Mouse (Mus musculus): ENCODE data around the gene Borcs5. TPM values are rescaled to one million over a fixed set of nuclear protein-coding genes. Genes with fewer than 3 reads are reported as not detected.

Gene Borcs5
- total RNA-seq, 2 experiments from 2014 or later, result 12.2 to 13.2 TPM

- DNase-seq (ENCODE audit: low spot score in 2 of 2), result no peak
Measured at GRCm38 (mm10) chr6:134625431-134625830, 13.9 kb upstream of the Borcs5 start.

- no peak for DNase-seq (ENCODE audit: low spot score in 2 of 2)
Measured at GRCm38 (mm10) chr6:134626564-134626963, 12.7 kb upstream of the Borcs5 start.

DNA sequence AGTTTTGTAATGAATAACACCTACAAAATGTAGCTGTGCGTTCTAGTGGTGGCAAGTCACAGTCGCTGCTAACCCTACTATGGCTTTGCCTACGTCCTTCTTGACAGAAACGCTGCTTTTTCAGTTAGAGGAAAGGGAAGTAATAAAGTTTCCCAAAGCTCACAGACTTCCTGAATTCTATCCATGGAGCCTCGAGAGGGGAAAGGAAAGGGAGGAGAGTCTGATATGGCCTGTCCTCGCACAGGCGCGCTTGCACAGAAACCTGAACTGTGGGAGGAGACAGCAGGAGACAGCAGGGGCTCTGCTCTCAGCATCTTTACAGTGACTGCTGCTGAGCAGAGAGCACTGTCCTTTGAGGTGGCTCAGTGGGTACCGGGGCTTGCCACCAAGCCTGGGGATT, 8.9 kb upstream of the Borcs5 start:
- no peak for DNase-seq (ENCODE audit: low spot score in 2 of 2)

DNA sequence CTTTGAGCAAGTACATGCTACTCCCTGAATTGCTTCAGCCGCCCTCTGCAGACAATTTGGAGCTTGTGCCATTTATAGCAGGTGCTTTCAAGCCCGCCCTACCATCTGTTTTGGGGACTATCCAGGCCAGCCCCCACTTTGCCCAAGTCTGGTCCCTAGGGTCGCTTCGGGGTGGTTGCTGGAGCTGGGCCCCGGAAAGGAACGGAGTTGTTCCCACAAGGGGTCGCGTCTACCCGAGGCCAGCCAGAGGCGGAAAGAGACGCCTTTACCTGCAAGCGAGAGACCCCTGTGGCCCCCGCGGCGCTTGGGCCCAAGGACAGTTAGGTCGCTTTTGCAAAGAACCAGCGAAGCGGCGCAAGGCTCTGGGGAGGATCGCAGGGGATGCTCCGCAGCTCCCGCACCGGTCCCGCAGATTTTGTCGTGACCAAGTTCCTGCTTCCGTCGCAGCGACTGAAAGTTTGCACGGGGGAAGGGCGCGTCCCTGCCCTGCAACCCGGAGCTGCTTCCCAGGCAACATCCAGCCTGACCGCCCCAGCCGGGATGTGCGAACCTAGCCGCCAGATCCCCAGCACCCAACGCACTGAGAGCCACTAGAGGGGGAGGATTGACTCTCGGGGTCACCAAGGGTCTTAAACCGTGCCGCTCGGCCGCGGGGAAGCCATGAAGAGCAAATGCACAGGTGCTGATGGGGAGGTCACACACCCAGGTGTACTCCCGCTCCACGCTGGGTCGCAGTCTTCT, 7.2 kb upstream of the Borcs5 start, which contains the start of gene Mansc1:
Mansc1 (minus strand) TSS at position 542 of the 741 bp plus-strand sequence.
- peak; percentile 30 to 53 for DNase-seq (ENCODE audit: low spot score in 2 of 2)

DNA sequence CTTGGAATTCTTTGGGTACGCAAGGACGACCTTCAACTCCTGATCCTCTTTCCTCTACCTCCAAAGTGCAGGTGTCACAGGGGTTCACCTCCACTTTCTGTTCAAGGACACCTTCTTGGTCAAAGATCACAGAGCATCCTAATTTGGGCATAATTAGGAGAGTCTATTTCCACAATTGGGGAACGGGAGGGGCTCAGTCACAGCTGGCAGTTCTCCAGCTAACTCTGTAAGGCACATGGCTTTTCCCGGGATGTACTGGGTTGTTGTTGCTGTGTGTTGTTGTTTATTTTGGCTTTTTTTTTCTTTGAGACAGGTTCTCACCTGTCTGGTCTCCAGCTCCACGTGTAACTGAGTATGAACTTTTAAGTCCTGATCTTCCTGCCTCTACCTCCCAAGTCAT, 6.6 kb upstream of the Borcs5 start:
- DNase-seq (ENCODE audit: low spot score in 2 of 2), result no peak

DNA sequence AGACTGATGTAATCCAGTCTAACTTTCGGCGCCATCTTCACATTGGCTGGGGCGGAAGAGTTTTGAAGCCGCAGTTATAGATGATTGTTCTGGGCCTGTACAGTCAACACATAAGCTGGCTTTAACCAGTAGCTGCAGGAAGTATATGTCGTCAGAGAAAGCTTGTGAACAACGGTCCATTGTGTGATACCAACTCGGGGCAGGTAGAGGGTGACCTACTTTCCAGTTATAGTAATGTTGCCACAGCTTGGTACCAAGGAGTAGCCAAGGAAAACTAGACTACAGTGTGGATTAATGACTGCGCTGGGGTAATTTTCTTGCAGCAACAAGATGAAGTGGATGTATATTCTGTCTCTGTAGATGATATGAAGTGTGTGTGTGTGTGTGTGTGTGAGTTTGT, 5.8 kb upstream of the Borcs5 start:
- no peak for DNase-seq (ENCODE audit: low spot score in 2 of 2)

DNA sequence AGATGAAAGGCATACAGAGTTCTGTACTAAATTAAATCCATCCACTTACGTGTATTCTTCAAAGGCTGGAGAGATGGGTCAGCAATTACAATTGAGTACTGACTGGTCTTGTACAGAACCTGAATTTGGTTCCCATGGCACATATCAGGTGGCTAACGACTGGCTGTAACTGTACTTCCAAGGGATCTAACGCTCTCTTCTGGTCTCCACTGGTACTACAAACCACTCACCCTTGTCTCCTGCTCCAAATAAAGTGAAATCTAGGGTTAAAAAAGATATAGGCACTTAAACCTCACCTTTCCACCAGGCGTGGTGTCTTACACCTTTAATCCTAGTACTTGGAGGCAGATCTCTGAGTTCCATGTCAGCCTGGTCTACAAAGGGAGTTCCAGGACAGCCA, 2.8 kb upstream of the Borcs5 start:
- DNase-seq (ENCODE audit: low spot score in 2 of 2), result no peak

- no peak for DNase-seq (ENCODE audit: low spot score in 2 of 2)
Measured at GRCm38 (mm10) chr6:134639900-134640299, 590 bp downstream of the Borcs5 start.

GRCm38 (mm10) chr6:134640485-134641475, 1.5 kb downstream of the Borcs5 start:
- DNase-seq (ENCODE audit: low spot score in 2 of 2), result peak; percentile 88 to 91

DNA sequence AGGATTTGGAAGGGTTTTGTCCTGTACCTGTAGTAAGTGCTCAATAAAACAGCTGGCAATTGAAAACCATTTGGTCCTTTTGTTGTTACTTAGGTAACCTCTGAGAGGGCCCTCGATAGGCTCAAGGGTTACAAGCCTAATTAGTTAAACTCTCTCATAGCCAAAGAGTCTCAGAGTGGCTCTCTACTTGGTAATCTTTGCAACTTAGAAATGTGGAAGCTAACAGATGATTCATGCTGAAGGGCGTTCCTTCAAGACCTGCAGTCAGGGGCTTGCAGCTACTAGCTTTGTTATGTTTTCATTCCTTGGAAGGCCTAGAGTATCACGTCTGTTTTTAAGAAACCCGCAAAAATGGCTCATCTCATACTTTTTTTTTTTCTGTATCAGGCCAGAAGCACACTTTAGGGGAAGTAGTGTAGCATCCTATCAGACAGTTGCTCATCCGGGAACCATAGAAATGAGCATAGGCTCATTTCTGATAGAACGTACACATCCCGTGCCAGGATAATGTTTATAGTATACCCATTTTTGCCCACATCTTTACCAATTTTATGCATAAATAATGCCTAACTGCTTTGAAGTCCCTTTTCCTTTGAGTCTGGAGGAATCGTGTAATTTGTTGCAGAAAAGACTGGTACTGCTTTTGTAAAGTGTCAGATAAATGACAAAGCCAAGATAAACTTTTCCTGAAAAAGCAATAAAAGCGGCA, 2.6 kb downstream of the Borcs5 start:
- DNase-seq (ENCODE audit: low spot score in 2 of 2), result no peak

DNA sequence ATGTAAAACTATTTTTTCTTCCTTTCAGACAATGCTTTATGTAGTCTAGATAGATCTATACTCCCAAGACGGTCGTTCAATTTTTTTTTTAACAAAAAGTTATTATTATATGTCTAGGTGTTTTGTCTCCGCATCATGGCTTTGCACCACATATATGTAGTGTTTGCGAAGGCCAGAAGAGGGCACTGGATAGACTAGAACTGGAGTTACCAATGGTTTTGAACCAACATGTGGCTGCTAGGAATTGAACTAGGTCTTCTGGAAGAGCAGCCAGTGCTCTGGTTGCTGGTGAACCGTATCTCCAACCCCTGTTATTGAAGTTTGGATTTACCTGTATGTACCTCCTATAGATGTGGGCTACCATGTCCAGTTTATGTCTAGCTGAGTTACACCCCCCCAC, 4.0 kb downstream of the Borcs5 start:
- DNase-seq (ENCODE audit: low spot score in 2 of 2), result no peak

GRCm38 (mm10) chr6:134646835-134647234, 7.5 kb downstream of the Borcs5 start:
- DNase-seq (ENCODE audit: low spot score in 2 of 2), result no peak

DNA sequence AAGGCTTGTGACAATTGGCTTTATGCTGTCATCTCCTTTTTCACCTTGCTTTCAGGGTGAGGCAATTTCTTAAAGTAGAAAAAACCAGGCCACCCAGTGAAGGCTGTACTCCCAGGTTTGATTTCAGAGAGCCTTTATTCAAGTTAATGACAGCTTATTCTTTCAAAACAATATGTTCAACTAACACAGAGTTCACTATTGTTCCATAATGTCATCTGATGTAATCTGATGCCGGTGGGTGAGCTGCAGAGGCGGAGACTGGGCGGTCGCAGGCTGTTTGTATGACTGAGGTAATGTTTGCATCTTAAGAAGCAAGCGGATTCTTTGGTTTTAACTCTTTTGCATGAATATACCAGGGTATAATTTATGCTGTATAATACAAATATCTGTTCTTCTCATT, 8.3 kb downstream of the Borcs5 start:
- DNase-seq (ENCODE audit: low spot score in 2 of 2), result no peak

GRCm38 (mm10) chr6:134648356-134648755, 9.0 kb downstream of the Borcs5 start:
- DNase-seq (ENCODE audit: low spot score in 2 of 2), result no peak

GRCm38 (mm10) chr6:134656527-134656926, 17.2 kb downstream of the Borcs5 start:
- DNase-seq (ENCODE audit: low spot score in 2 of 2), result no peak

- DNase-seq (ENCODE audit: low spot score in 2 of 2), result peak in 1 of 2 experiments; percentile 26
Measured at GRCm38 (mm10) chr6:134659108-134659958, 20.0 kb downstream of the Borcs5 start.

GRCm38 (mm10) chr6:134660714-134661406, 21.6 kb downstream of the Borcs5 start:
- no peak for DNase-seq (ENCODE audit: low spot score in 2 of 2)

GRCm38 (mm10) chr6:134664573-134664972, 25.3 kb downstream of the Borcs5 start:
- no peak for DNase-seq (ENCODE audit: low spot score in 2 of 2)

GRCm38 (mm10) chr6:134665817-134666216, 26.5 kb downstream of the Borcs5 start:
- DNase-seq (ENCODE audit: low spot score in 2 of 2), result no peak

GRCm38 (mm10) chr6:134668519-134668918, 29.2 kb downstream of the Borcs5 start:
- no peak for DNase-seq (ENCODE audit: low spot score in 2 of 2)
